Mouse (Mus musculus): ENCODE measurements at regions not wholly inside any gene's neighbourhood (a gene's known extent, or its start where the extent isn't known, plus 50 kb on each side); places are given as distances from the start of the nearest gene placed in this dataset.

GRCm38 (mm10) chr12:9091951-9092350 lies 62.2 kb downstream of the Ttc32 start:
- H3K36me3 ChIP-seq: no peaks in the 10 kb centered on the region
- no peak overlapping the region for H3K9ac ChIP-seq
- no peak overlapping the region for H3K4me2 ChIP-seq
- no peaks in the 10 kb centered on the region for H3K4me1 ChIP-seq
- ATAC-seq (ENCODE audit: borderline replicate concordance, extremely low read depth, low FRiP score, low TSS enrichment): no peak
- WGBS: 84% methylated on average over 6 of the region's 6 CpGs
- H3K4me3 ChIP-seq: no peak overlapping the region
- H3K27me3 ChIP-seq: no peaks in the 10 kb centered on the region
- H3K27ac ChIP-seq: no peak overlapping the region
- H3K9me3 ChIP-seq: no peaks in the 10 kb centered on the region

- H3K9me3 ChIP-seq: no peaks in the 10 kb centered on the region
- H3K4me2 ChIP-seq: no peak overlapping the region
Measured at GRCm38 (mm10) chr12:9095061-9095460, 65.3 kb downstream of the Ttc32 start.

GRCm38 (mm10) chr12:9106416-9106815 lies 76.6 kb downstream of the Ttc32 start:
- no peak overlapping the region for H3K4me3 ChIP-seq
- 23% methylated on average over 3 of the region's 3 CpGs for WGBS
- no peaks in the 10 kb centered on the region for H3K9me3 ChIP-seq
- H3K4me2 ChIP-seq: no peak overlapping the region
- no peak overlapping the region for H3K9ac ChIP-seq
- ATAC-seq (ENCODE audit: borderline replicate concordance, extremely low read depth, low FRiP score, low TSS enrichment): no peak
- H3K27me3 ChIP-seq: no peaks in the 10 kb centered on the region
- no peaks in the 10 kb centered on the region for H3K36me3 ChIP-seq
- H3K4me1 ChIP-seq: 0 out of 2 replicates have a peak, but pooled peaks cover 5% of the 10 kb centered on the region
- H3K27ac ChIP-seq: no peak overlapping the region

More at GRCm38 (mm10) chr12:9095061-9095460, 65.3 kb downstream of the Ttc32 start:
- no peak overlapping the region for H3K4me3 ChIP-seq
- H3K9ac ChIP-seq: no peak overlapping the region
- no peaks in the 10 kb centered on the region for H3K36me3 ChIP-seq
- H3K4me1 ChIP-seq: no peaks in the 10 kb centered on the region
- no peak for ATAC-seq (ENCODE audit: borderline replicate concordance, extremely low read depth, low FRiP score, low TSS enrichment)
- H3K27ac ChIP-seq: no peak overlapping the region
- no peaks in the 10 kb centered on the region for H3K27me3 ChIP-seq

GRCm38 (mm10) chr12:9109806-9110205 lies 80.0 kb downstream of the Ttc32 start:
- no peak for ATAC-seq (ENCODE audit: borderline replicate concordance, extremely low read depth, low FRiP score, low TSS enrichment)
- no peak overlapping the region for H3K9ac ChIP-seq
- H3K36me3 ChIP-seq: no peaks in the 10 kb centered on the region
- no peak overlapping the region for H3K27ac ChIP-seq
- H3K4me2 ChIP-seq: no peak overlapping the region
- no peaks in the 10 kb centered on the region for H3K9me3 ChIP-seq
- H3K4me1 ChIP-seq: 0 out of 2 replicates have a peak, but pooled peaks cover 5% of the 10 kb centered on the region
- H3K27me3 ChIP-seq: no peaks in the 10 kb centered on the region
- no peak overlapping the region for H3K4me3 ChIP-seq
- WGBS: 56% methylated on average over 7 of the region's 7 CpGs

GRCm38 (mm10) chr12:9112161-9112674 lies 82.4 kb downstream of the Ttc32 start:
- no peak for ATAC-seq (ENCODE audit: borderline replicate concordance, extremely low read depth, low FRiP score, low TSS enrichment)
- Histone ChIP-seq H3K9me3 (no peaks in the 10 kb centered on the region), H3K9ac (no peak overlapping the region), H3K4me3 (no peak overlapping the region), H3K4me1 (no peaks in the 10 kb centered on the region), H3K36me3 (no peaks in the 10 kb centered on the region), H3K4me2 (no peak overlapping the region), H3K27me3 (no peaks in the 10 kb centered on the region), H3K27ac (no peak overlapping the region)
- 66% methylated on average over 3 of the region's 3 CpGs for WGBS

GRCm38 (mm10) chr12:9113652-9114051 lies 83.9 kb downstream of the Ttc32 start:
- Histone ChIP-seq H3K9me3 (no peaks in the 10 kb centered on the region), H3K27ac (no peak overlapping the region), H3K27me3 (no peaks in the 10 kb centered on the region), H3K4me2 (no peak overlapping the region), H3K9ac (no peak overlapping the region), H3K36me3 (no peaks in the 10 kb centered on the region), H3K4me1 (no peaks in the 10 kb centered on the region), H3K4me3 (no peak overlapping the region)
- no peak for ATAC-seq (ENCODE audit: borderline replicate concordance, extremely low read depth, low FRiP score, low TSS enrichment)
- 53% methylated on average over 6 of the region's 6 CpGs for WGBS

- WGBS: 76% methylated on average over 1 of the region's 1 CpGs
- Histone ChIP-seq H3K4me3 (no peak overlapping the region), H3K36me3 (no peaks in the 10 kb centered on the region), H3K4me1 (no peaks in the 10 kb centered on the region), H3K9ac (no peak overlapping the region), H3K27ac (no peak overlapping the region), H3K4me2 (no peak overlapping the region), H3K27me3 (no peaks in the 10 kb centered on the region), H3K9me3 (no peaks in the 10 kb centered on the region)
- ATAC-seq (ENCODE audit: borderline replicate concordance, extremely low read depth, low FRiP score, low TSS enrichment): no peak
Measured at GRCm38 (mm10) chr12:9114061-9114460, 84.3 kb downstream of the Ttc32 start.

- Histone ChIP-seq H3K27ac (no peak overlapping the region), H3K4me1 (no peaks in the 10 kb centered on the region), H3K27me3 (no peaks in the 10 kb centered on the region), H3K9ac (no peak overlapping the region), H3K4me3 (no peak overlapping the region), H3K4me2 (no peak overlapping the region), H3K36me3 (no peaks in the 10 kb centered on the region), H3K9me3 (no peaks in the 10 kb centered on the region)
- no peak for ATAC-seq (ENCODE audit: borderline replicate concordance, extremely low read depth, low FRiP score, low TSS enrichment)
- WGBS: 55% methylated on average over 2 of the region's 2 CpGs
Measured at GRCm38 (mm10) chr12:9118576-9118975, 88.8 kb downstream of the Ttc32 start.

GRCm38 (mm10) chr12:9127931-9128550 lies 98.2 kb downstream of the Ttc32 start:
- no peak overlapping the region for H3K4me3 ChIP-seq
- no peak overlapping the region for H3K27ac ChIP-seq
- H3K4me2 ChIP-seq: no peak overlapping the region
- no peak for ATAC-seq (ENCODE audit: borderline replicate concordance, extremely low read depth, low FRiP score, low TSS enrichment)
- 82% methylated on average over 10 of the region's 10 CpGs for WGBS
- no peaks in the 10 kb centered on the region for H3K36me3 ChIP-seq
- no peak overlapping the region for H3K9ac ChIP-seq
- H3K4me1 ChIP-seq: no peaks in the 10 kb centered on the region
- no peaks in the 10 kb centered on the region for H3K27me3 ChIP-seq
- H3K9me3 ChIP-seq: no peaks in the 10 kb centered on the region

- no peak overlapping the region for H3K4me3 ChIP-seq
- ATAC-seq (ENCODE audit: borderline replicate concordance, extremely low read depth, low FRiP score, low TSS enrichment): no peak
- H3K9me3 ChIP-seq: no peaks in the 10 kb centered on the region
- no peaks in the 10 kb centered on the region for H3K27me3 ChIP-seq
- no peak overlapping the region for H3K9ac ChIP-seq
- no peaks in the 10 kb centered on the region for H3K36me3 ChIP-seq
- H3K4me1 ChIP-seq: no peaks in the 10 kb centered on the region
- H3K4me2 ChIP-seq: no peak overlapping the region
- 71% methylated on average over 6 of the region's 6 CpGs for WGBS
- H3K27ac ChIP-seq: no peak overlapping the region
Measured at GRCm38 (mm10) chr12:9128581-9129275, 98.9 kb downstream of the Ttc32 start.

- no peaks in the 10 kb centered on the region for H3K4me1 ChIP-seq
- no peaks in the 10 kb centered on the region for H3K27me3 ChIP-seq
- no peak for ATAC-seq (ENCODE audit: borderline replicate concordance, extremely low read depth, low FRiP score, low TSS enrichment)
- no peaks in the 10 kb centered on the region for H3K36me3 ChIP-seq
- no peak overlapping the region for H3K4me2 ChIP-seq
- no peak overlapping the region for H3K27ac ChIP-seq
- H3K9ac ChIP-seq: no peak overlapping the region
- no peak overlapping the region for H3K4me3 ChIP-seq
- no peaks in the 10 kb centered on the region for H3K9me3 ChIP-seq
Measured at GRCm38 (mm10) chr12:9132621-9133020, 102.8 kb downstream of the Ttc32 start.

Measured in lung, embryonic 15.5 days (tissue).